Mouse (Mus musculus) G1E (cell line): ENCODE results near the gene Sec61a1. TPM values are rescaled to one million over a fixed set of nuclear protein-coding genes. Genes with fewer than 3 reads are reported as not detected.

Experiments used
- ATAC-seq: 2 replicates; pipeline ENCODE4 v1.8.0; 2016; ENCODE audit warnings: mild to moderate bottlenecking; ENCODE audit not compliant: insufficient number of reproducible peaks, poor library complexity, low FRiP score, severe bottlenecking; ENCODE audit errors: extremely low read depth
- DNase-seq: peaks from one replicate; pipeline ENCODE4 v3.0.0; 2012; ENCODE audit warnings: low spot score
- H3K27me3 ChIP-seq: 2 replicates; pipeline ENCODE4 v1.6.1; 2012; ENCODE audit warnings: mild to moderate bottlenecking, low read length, inconsistent platforms; ENCODE audit not compliant: insufficient read depth
- H3K36me3 ChIP-seq: replicated peaks from 2 replicates; pipeline ENCODE3; 2012; ENCODE audit warnings: mild to moderate bottlenecking, inconsistent platforms
- H3K4me1 ChIP-seq: 2 replicates; pipeline ENCODE4 v1.6.1; 2012; ENCODE audit warnings: low read depth, low read length, inconsistent platforms, mixed read lengths; ENCODE audit not compliant: insufficient read depth
- H3K4me3 ChIP-seq: 2 replicates; pipeline ENCODE4 v1.5.1; 2012; ENCODE audit warnings: low read depth, mild to moderate bottlenecking, inconsistent platforms, low read length, moderate library complexity, mixed read lengths
- H3K9me3 ChIP-seq: replicated peaks from 2 replicates; pipeline ENCODE4 v1.6.1; 2012; ENCODE audit warnings: inconsistent platforms
- CTCF ChIP-seq: IDR thresholded peaks from 2 replicates; pipeline ENCODE4 v1.5.1; 2012; ENCODE audit warnings: low read depth, low read length, inconsistent platforms, mixed read lengths
- GATA1 ChIP-seq: IDR thresholded peaks from 2 replicates; pipeline ENCODE4 v1.6.1; 2012; ENCODE audit warnings: borderline replicate concordance, low read length, inconsistent platforms, mixed read lengths
- GATA2 ChIP-seq: IDR thresholded peaks from 2 replicates; pipeline ENCODE4 v1.6.1; 2012; ENCODE audit warnings: low read depth, low read length, inconsistent platforms, borderline replicate concordance
- POLR2AphosphoS5 ChIP-seq: IDR thresholded peaks from 2 replicates; pipeline ENCODE4 v1.6.1; 2012; ENCODE audit warnings: low read depth, low read length, inconsistent platforms; ENCODE audit not compliant: insufficient replicate concordance
- TAL1 ChIP-seq: conservative IDR thresholded peaks from 2 replicates; pipeline ENCODE4 v1.6.1; 2012; ENCODE audit warnings: low read depth, low read length, inconsistent platforms, mixed read lengths
- polyA plus RNA-seq: library from polyadenylated mRNA; stranded (reverse); fragments of >175 nt; gene quantifications from 2 replicates; pipeline ENCODE4 v1.2.3, GENCODE M21; 2012
- total RNA-seq, 2 experiments: library from RNA; stranded (forward) in 1 of 2; stranded (reverse) in 1 of 2; fragments of 200-1000 nt in 1 of 2; fragments of >200 nt in 1 of 2; fragmentation: Nextera tagmentation in 1 of 2; gene quantifications; 2 replicates each; pipeline ENCODE4 v1.2.3; 2014 to 2017

Sec61a1 gene
- total and polyA plus RNA-seq, 3 experiments, result 76.1 to 182 (median 86.0) TPM

GRCm38 (mm10) chr6:88493712-88494111, 25.0 kb downstream of the Sec61a1 start:
- Histone ChIP-seq H3K9me3 (no peaks in the 10 kb centered on the region), H3K4me3 (no peak overlapping the region), H3K4me1 (peaks cover 5% of the 10 kb centered on the region), H3K27me3 (no peaks in the 10 kb centered on the region), H3K36me3 (peaks cover 86% of the 10 kb centered on the region)
- DNase-seq, result no peak
- no peak for ATAC-seq
- TF ChIP-seq GATA1 (no peak), CTCF (no peak), TAL1 (no peak), POLR2AphosphoS5 (no peak), GATA2 (no peak)

DNA sequence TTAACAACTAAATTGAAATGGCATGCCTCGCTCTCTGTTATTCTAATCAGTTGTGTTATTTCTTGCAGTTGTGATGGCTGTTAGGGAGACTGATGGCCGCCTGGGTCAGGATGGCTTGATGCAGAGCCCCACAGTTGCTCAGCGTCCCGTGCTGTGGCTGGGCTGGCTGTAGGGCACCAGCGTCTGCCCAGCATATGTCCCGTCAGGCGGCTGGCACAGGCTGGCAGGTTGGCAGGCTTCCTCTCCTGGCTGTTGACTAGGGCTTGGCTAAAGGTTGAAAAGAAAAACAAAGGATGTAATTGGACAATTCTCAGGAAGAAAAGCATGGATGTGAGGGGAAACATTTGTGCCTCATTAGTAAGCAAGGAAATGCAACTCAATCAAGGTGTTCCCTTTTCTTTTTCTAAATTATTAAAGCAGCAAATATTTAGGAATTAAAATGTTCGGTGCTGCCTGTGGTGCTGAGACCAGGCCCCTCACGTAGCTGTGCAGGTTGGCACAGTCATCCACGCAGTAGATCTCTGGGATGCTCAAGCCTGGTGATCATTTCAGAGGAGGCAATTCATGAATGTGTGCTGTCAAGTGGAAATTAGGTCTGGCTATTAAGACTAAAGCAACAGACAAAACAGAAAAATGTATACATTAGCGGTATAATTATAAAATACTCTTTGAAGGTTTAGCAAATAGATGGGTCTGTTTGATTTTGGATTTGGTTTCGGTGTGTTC, 27.9 kb downstream of the Sec61a1 start:
- Histone ChIP-seq H3K4me1 (0 out of 2 replicates have a peak, but pooled peaks cover 2% of the 10 kb centered on the region), H3K27me3 (no peaks in the 10 kb centered on the region), H3K36me3 (peaks cover 88% of the 10 kb centered on the region), H3K9me3 (no peaks in the 10 kb centered on the region), H3K4me3 (no peak overlapping the region)
- ATAC-seq (no peak), DNase-seq (no peak)
- no peak for TF ChIP-seq CTCF
- TF ChIP-seq TAL1, result no peak
- no peak for TF ChIP-seq GATA1
- TF ChIP-seq GATA2, result no peak
- TF ChIP-seq POLR2AphosphoS5, result no peak

DNA sequence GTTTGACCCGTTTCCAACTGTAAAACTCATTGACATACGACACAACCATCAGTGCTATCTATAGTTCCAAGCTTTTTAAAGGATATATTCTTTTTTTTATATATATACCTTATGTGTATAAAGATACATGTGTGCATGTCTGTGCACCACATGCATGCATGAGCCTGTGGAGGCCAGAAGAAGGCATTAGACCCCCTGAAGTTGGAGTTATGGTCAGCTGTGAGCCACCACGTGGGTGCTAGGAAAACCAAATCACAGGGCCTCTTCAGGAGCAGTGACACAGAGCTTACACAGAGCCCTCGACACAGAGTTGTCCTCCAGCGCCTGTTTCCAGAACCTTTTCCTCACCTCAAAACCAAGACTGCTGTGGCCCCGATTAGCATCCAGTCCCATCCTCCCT, 28.9 kb downstream of the Sec61a1 start:
- 0 out of 2 replicates have a peak, but pooled peaks cover 2% of the 10 kb centered on the region for H3K4me1 ChIP-seq
- no peaks in the 10 kb centered on the region for H3K27me3 ChIP-seq
- H3K36me3 ChIP-seq, result peaks cover 92% of the 10 kb centered on the region
- ATAC-seq, result no peak
- DNase-seq, result no peak
- no peak for TF ChIP-seq GATA2
- H3K4me3 ChIP-seq, result no peak overlapping the region
- no peaks in the 10 kb centered on the region for H3K9me3 ChIP-seq

GRCm38 (mm10) chr6:88489026-88489425, 29.7 kb downstream of the Sec61a1 start:
- Histone ChIP-seq H3K4me1 (0 out of 2 replicates have a peak, but pooled peaks cover 2% of the 10 kb centered on the region), H3K9me3 (no peaks in the 10 kb centered on the region), H3K27me3 (no peaks in the 10 kb centered on the region), H3K36me3 (peaks cover 97% of the 10 kb centered on the region), H3K4me3 (no peak overlapping the region)
- TF ChIP-seq GATA1, result no peak
- no peak for TF ChIP-seq TAL1
- TF ChIP-seq GATA2, result no peak
- no peak for TF ChIP-seq CTCF
- no peak for TF ChIP-seq POLR2AphosphoS5
- DNase-seq, result no peak
- no peak for ATAC-seq

GRCm38 (mm10) chr6:88486893-88487292, 31.8 kb downstream of the Sec61a1 start:
- no peak for TF ChIP-seq POLR2AphosphoS5
- TF ChIP-seq CTCF, result no peak
- TF ChIP-seq GATA1, result no peak
- no peak for TF ChIP-seq GATA2
- TF ChIP-seq TAL1, result no peak
- H3K9me3 ChIP-seq, result no peaks in the 10 kb centered on the region
- H3K4me3 ChIP-seq, result no peak overlapping the region
- no peaks in the 10 kb centered on the region for H3K27me3 ChIP-seq
- peaks cover 97% of the 10 kb centered on the region for H3K36me3 ChIP-seq
- 0 out of 2 replicates have a peak, but pooled peaks cover 2% of the 10 kb centered on the region for H3K4me1 ChIP-seq
- DNase-seq (no peak), ATAC-seq (no peak)

GRCm38 (mm10) chr6:88485378-88485777, 33.3 kb downstream of the Sec61a1 start:
- H3K4me3 ChIP-seq, result no peak overlapping the region
- H3K36me3 ChIP-seq, result peaks cover 97% of the 10 kb centered on the region
- ATAC-seq (no peak), DNase-seq (no peak)
- H3K4me1 ChIP-seq, result 0 out of 2 replicates have a peak, but pooled peaks cover 2% of the 10 kb centered on the region
- H3K9me3 ChIP-seq, result no peaks in the 10 kb centered on the region
- TF ChIP-seq TAL1 (no peak), CTCF (no peak), GATA1 (no peak), POLR2AphosphoS5 (no peak), GATA2 (no peak)
- H3K27me3 ChIP-seq, result no peaks in the 10 kb centered on the region

- DNase-seq, result no peak
Observed at GRCm38 (mm10) chr6:88483913-88484312, 34.8 kb downstream of the Sec61a1 start.

More at GRCm38 (mm10) chr6:88483913-88484312, 34.8 kb downstream of the Sec61a1 start:
- Histone ChIP-seq H3K36me3 (peaks cover 100% of the 10 kb centered on the region), H3K4me3 (no peak overlapping the region), H3K4me1 (0 out of 2 replicates have a peak, but pooled peaks cover 2% of the 10 kb centered on the region), H3K27me3 (no peaks in the 10 kb centered on the region), H3K9me3 (no peaks in the 10 kb centered on the region)
- TF ChIP-seq CTCF (no peak), GATA1 (no peak), GATA2 (no peak), POLR2AphosphoS5 (no peak), TAL1 (no peak)
- ATAC-seq, result no peak
